Mouse (Mus musculus) lung, adult 18-20 months (tissue): Measurements from ENCODE around the gene Nacc1.

Experiments used
- DNase-seq, 2 experiments: peaks; one replicate each; pipeline ENCODE4 v3.0.0; 2022; ENCODE audit warnings: mixed read lengths in 2 of 2

The Nacc1 gene

GRCm38 (mm10) chr8:84687705-84688100, at the start of gene Nacc1:
TSS of gene Nacc1 (minus strand) at chr8:84687862.
- DNase-seq, result peak; percentile 88 to 91

- DNase-seq, result no peak
Observed at GRCm38 (mm10) chr8:84736521-84736920, 48.9 kb upstream of the Nacc1 start.

- no peak for DNase-seq
Observed at GRCm38 (mm10) chr8:84735597-84735996, 47.9 kb upstream of the Nacc1 start.

GRCm38 (mm10) chr8:84734680-84735079, 47.0 kb upstream of the Nacc1 start:
- no peak for DNase-seq

GRCm38 (mm10) chr8:84733959-84734358, 46.3 kb upstream of the Nacc1 start:
- DNase-seq, result no peak

GRCm38 (mm10) chr8:84732996-84733395, 45.3 kb upstream of the Nacc1 start:
- peak; percentile 61 to 69 for DNase-seq

- no peak for DNase-seq
Observed at GRCm38 (mm10) chr8:84732545-84732944, 44.9 kb upstream of the Nacc1 start.

- no peak for DNase-seq
Observed at GRCm38 (mm10) chr8:84731371-84732177, 43.9 kb upstream of the Nacc1 start.

- DNase-seq, result no peak
Observed at GRCm38 (mm10) chr8:84730541-84731370, 43.1 kb upstream of the Nacc1 start.

- DNase-seq, result peak; percentile 45 to 63
Observed at GRCm38 (mm10) chr8:84729921-84730362, 42.3 kb upstream of the Nacc1 start.

GRCm38 (mm10) chr8:84728474-84728873, 40.8 kb upstream of the Nacc1 start:
- no peak for DNase-seq

GRCm38 (mm10) chr8:84725941-84726259, 38.2 kb upstream of the Nacc1 start:
- DNase-seq, result peak; percentile 65 to 78

GRCm38 (mm10) chr8:84725246-84725940, 37.7 kb upstream of the Nacc1 start:
- DNase-seq, result no peak

- no peak for DNase-seq
Observed at GRCm38 (mm10) chr8:84724683-84725082, 37.0 kb upstream of the Nacc1 start.

- no peak for DNase-seq
Observed at GRCm38 (mm10) chr8:84723571-84723900, 35.9 kb upstream of the Nacc1 start.

- peak; percentile 93 to 96 for DNase-seq
Observed at GRCm38 (mm10) chr8:84722850-84723570, 35.3 kb upstream of the Nacc1 start, which contains the start of gene G430095P16Rik. TSS of gene G430095P16Rik (plus strand) at chr8:84723007.

- DNase-seq, result no peak
Observed at GRCm38 (mm10) chr8:84722530-84722849, 34.8 kb upstream of the Nacc1 start.

- DNase-seq, result no peak
Observed at GRCm38 (mm10) chr8:84718959-84719690, 31.5 kb upstream of the Nacc1 start.

GRCm38 (mm10) chr8:84718476-84718875, 30.8 kb upstream of the Nacc1 start:
- no peak for DNase-seq

GRCm38 (mm10) chr8:84716790-84717189, 29.1 kb upstream of the Nacc1 start:
- DNase-seq, result no peak

- no peak for DNase-seq
Observed at GRCm38 (mm10) chr8:84715893-84716468, 28.3 kb upstream of the Nacc1 start.

- no peak for DNase-seq
Observed at GRCm38 (mm10) chr8:84714161-84714560, 26.5 kb upstream of the Nacc1 start.
